Mouse (Mus musculus): Measurements from ENCODE around the gene Mylk. TPM values are rescaled to one million over a fixed set of nuclear protein-coding genes. Genes with fewer than 3 reads are reported as not detected.

The Mylk gene
- polyA plus RNA-seq, 1 experiment, result 1.3 TPM

DNA sequence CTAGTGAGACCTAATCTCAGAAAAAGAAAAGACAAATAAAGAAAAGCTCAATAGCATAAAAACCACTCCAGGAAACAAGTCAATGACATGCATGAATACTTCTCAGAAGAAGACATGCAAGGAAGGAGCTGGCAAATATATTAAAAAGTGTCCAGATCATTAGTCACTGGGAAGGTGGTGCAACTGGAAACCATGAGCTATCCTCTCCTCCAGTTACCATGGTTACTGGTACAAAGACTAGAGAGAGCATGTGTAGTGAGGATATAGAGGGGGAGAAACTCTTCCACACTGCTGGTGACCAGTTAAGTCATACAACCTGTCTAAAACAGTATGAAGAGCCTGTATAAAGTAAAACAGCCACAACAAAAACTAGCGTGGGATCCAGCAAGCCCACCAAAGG is 21.2 kb downstream of the Mylk start:
- Histone ChIP-seq H3K4me3 (ENCODE audit: insufficient read depth, low read length) (no peak overlapping the region), H3K4me1 (ENCODE audit: control insufficient read depth, insufficient read depth, low read length) (no peaks in the 10 kb centered on the region), H3K27ac (ENCODE audit: insufficient read depth, low read depth, low read length) (no peak overlapping the region)
- TF ChIP-seq POLR2A (IDR thresholded peaks at IDR 0.05; ENCODE audit: borderline replicate concordance, low read depth, low read length) (no peak), CTCF (IDR thresholded peaks at IDR 0.05; ENCODE audit: low read depth, low read length) (no peak)

DNA sequence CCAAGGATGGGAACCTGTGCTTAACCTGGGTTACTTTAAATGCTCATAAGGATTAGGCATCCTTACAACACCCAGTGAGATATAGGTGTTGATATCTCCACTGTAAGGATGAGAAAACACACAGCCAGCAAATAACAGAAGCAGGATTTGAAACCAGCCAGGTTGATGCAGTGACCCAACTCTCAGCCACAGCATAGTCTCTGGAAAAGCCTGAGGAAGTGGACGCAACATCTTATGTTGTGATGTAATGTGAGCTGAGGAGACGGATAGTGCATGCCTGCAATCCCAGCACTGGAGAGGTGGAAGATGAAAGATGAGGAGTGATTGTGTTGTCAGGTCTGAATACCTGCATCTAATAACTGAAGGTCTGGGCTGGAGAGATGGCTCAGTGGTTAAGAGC is 22.4 kb downstream of the Mylk start:
- Histone ChIP-seq H3K4me1 (ENCODE audit: control insufficient read depth, insufficient read depth, low read length) (no peaks in the 10 kb centered on the region), H3K4me3 (ENCODE audit: insufficient read depth, low read length) (no peak overlapping the region), H3K27ac (ENCODE audit: insufficient read depth, low read depth, low read length) (no peak overlapping the region)
- TF ChIP-seq POLR2A (IDR thresholded peaks at IDR 0.05; ENCODE audit: borderline replicate concordance, low read depth, low read length), result no peak
- TF ChIP-seq CTCF (IDR thresholded peaks at IDR 0.05; ENCODE audit: low read depth, low read length), result no peak

DNA sequence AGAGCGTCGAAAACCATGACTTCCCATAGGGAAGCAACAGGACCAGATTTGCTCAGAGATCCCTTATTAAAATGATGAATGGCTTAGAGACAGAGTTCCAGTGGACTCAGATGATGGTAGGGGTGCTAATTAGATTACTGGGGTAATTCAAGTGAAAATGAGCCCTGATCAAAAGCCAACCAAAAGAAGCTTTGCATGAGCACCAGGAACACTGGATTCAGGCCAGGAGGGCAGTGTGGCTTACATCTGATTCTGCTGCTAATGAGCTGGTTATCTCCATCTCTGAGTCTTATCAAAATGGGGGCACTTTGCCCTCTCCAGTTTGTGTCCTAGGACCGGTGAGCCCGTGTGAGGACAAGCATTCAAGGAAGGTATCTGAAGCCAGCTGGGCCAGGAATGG is 23.4 kb downstream of the Mylk start:
- Histone ChIP-seq H3K4me3 (ENCODE audit: insufficient read depth, low read length) (no peak overlapping the region), H3K4me1 (ENCODE audit: control insufficient read depth, insufficient read depth, low read length) (no peaks in the 10 kb centered on the region), H3K27ac (ENCODE audit: insufficient read depth, low read depth, low read length) (no peak overlapping the region)
- TF ChIP-seq POLR2A (IDR thresholded peaks at IDR 0.05; ENCODE audit: borderline replicate concordance, low read depth, low read length), result no peak
- no peak for TF ChIP-seq CTCF (IDR thresholded peaks at IDR 0.05; ENCODE audit: low read depth, low read length)

DNA sequence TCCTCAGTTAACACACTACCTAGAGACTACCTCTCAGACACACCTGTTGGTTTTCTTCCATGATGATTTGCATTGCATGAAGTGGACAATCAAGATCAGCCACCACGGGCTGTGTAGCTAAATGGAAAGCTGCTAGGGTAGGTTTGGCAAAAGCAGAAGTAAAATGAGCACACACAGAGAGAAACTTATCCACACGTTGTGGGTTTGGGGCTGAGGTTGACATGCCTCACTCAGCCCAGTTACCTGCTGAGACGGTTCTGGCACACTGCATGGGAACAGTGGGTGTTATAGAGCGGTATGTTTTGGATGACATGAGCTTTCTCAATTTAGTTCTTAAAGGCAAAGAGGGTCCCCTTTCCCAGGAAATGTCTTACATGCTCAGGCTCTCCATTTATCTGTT is 25.1 kb downstream of the Mylk start:
- no peak overlapping the region for H3K27ac ChIP-seq (ENCODE audit: insufficient read depth, low read depth, low read length)
- TF ChIP-seq POLR2A (IDR thresholded peaks at IDR 0.05; ENCODE audit: borderline replicate concordance, low read depth, low read length) (no peak), CTCF (IDR thresholded peaks at IDR 0.05; ENCODE audit: low read depth, low read length) (no peak)
- H3K4me1 ChIP-seq (ENCODE audit: control insufficient read depth, insufficient read depth, low read length), result no peaks in the 10 kb centered on the region
- H3K4me3 ChIP-seq (ENCODE audit: insufficient read depth, low read length), result no peak overlapping the region

DNA sequence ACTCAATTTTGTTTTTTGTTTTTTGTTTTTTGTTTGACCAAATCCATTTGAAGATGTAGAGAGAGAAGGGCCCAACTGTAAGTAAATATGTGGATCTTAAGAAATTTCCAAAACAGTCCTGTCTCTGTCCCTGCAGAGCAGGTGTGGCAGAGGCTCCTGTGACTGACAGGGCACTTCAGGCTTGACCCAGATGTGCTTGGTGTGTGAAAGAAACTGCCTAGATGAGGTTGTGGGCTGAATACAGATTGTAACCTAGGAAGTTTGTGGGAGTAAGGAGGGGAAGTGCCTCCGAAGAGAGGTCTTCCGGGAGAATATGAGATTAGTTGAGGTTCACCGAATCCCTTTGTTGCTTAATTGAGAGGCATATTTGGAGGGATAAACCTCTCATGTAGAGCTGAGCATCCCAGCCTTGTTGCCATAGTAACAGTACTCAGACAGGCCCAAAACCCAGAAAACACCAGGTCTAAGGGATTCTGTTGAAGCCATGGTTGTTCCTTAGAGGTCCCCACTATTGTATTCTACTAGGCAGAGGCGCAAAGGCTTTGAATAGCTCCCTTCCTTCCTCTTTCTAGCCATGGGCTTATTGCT is 27.5 kb downstream of the Mylk start:
- TF ChIP-seq POLR2A (IDR thresholded peaks at IDR 0.05; ENCODE audit: borderline replicate concordance, low read depth, low read length) (no peak), CTCF (IDR thresholded peaks at IDR 0.05; ENCODE audit: low read depth, low read length) (no peak)
- Histone ChIP-seq H3K4me1 (ENCODE audit: control insufficient read depth, insufficient read depth, low read length) (no peaks in the 10 kb centered on the region), H3K27ac (ENCODE audit: insufficient read depth, low read depth, low read length) (no peak overlapping the region), H3K4me3 (ENCODE audit: insufficient read depth, low read length) (no peak overlapping the region)

DNA sequence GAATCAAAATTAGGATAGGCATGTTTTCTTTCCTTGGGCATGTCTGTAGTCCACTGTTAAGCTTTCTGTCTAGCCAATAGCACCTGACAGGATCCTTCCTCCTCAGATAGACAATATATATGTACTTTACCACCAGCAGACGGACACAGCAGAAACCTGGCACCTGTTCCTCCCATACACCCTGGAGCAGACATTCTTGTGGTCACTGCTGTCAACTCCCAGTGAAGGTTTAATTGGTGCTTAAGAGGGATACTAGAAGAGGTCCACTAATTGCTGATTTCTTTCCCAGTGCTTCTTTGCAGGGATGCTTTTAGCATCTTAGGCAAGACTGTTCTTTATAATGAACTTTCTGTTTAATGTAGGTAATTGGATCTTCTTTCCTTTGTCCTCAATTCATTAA is 37.4 kb downstream of the Mylk start:
- Histone ChIP-seq H3K27ac (ENCODE audit: insufficient read depth, low read depth, low read length) (no peak overlapping the region), H3K4me1 (ENCODE audit: control insufficient read depth, insufficient read depth, low read length) (no peaks in the 10 kb centered on the region), H3K4me3 (ENCODE audit: insufficient read depth, low read length) (no peak overlapping the region)
- no peak for TF ChIP-seq POLR2A (IDR thresholded peaks at IDR 0.05; ENCODE audit: borderline replicate concordance, low read depth, low read length)
- no peak for TF ChIP-seq CTCF (IDR thresholded peaks at IDR 0.05; ENCODE audit: low read depth, low read length)

DNA sequence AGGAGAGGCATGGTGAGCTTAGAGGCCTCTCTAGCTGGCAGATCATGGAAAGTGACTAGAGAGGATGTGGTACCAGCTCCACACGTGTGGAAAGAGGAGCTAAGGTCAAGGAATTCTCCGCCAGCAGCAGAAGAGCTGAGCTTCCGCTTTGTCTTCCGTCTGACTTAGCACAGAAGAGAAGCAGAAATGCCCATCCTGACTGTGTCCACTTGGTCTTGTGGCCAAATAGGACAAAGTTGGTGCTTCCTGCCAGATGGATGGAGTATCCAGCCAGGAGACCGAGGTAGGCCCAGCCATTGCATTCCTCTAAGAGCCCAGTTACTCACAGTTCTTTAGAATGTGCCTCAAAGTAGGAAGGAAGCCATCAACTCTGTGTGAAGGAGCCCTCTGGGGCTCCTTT is 38.5 kb downstream of the Mylk start:
- H3K27ac ChIP-seq (ENCODE audit: insufficient read depth, low read depth, low read length), result no peak overlapping the region
- TF ChIP-seq CTCF (IDR thresholded peaks at IDR 0.05; ENCODE audit: low read depth, low read length) (no peak), POLR2A (IDR thresholded peaks at IDR 0.05; ENCODE audit: borderline replicate concordance, low read depth, low read length) (no peak)
- no peak overlapping the region for H3K4me3 ChIP-seq (ENCODE audit: insufficient read depth, low read length)
- no peaks in the 10 kb centered on the region for H3K4me1 ChIP-seq (ENCODE audit: control insufficient read depth, insufficient read depth, low read length)

DNA sequence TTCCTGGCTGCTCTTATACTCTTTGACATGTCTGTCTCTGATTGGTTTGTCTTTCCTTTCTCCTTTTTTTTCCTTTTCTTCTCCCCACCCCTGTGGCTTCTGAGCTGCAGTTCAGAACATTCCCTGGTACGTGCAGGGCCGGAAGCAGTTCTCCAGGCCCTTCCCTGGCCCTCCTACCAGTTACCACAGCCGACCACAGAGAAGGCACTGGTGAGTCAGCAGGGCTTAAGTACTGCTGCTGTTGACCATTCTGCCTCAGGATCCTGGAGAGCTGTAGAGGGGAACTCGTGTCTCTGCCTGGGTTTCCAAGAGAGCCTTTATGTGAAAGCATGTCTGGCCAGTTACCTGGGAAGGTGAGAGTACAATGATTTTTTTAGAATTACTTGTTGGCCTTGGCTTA is 39.7 kb downstream of the Mylk start:
- Histone ChIP-seq H3K27ac (ENCODE audit: insufficient read depth, low read depth, low read length) (no peak overlapping the region), H3K4me1 (ENCODE audit: control insufficient read depth, insufficient read depth, low read length) (no peaks in the 10 kb centered on the region), H3K4me3 (ENCODE audit: insufficient read depth, low read length) (no peak overlapping the region)
- TF ChIP-seq CTCF (IDR thresholded peaks at IDR 0.05; ENCODE audit: low read depth, low read length) (no peak), POLR2A (IDR thresholded peaks at IDR 0.05; ENCODE audit: borderline replicate concordance, low read depth, low read length) (no peak)

DNA sequence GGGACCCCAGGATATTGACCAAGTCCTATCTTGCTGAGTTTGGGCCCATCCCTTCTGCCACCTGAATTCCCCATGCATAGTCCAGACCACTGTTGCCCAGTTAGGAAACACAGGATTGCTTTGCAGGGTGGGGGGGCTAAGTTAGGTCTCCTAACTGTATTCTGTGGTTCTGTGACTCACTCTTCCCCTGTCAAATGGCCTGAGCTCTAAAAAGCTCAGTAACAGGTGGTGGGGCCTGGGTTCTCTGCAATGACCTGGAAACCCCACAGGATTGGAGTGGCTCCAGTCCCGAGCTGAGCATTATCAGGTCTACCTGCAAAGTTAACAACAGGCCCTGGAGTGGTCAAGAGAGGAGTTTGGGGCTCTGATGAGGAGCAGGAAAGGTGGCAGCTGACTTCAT is 47.5 kb downstream of the Mylk start:
- TF ChIP-seq POLR2A (IDR thresholded peaks at IDR 0.05; ENCODE audit: borderline replicate concordance, low read depth, low read length), result no peak
- no peak for TF ChIP-seq CTCF (IDR thresholded peaks at IDR 0.05; ENCODE audit: low read depth, low read length)
- H3K4me1 ChIP-seq (ENCODE audit: control insufficient read depth, insufficient read depth, low read length), result no peaks in the 10 kb centered on the region
- no peak overlapping the region for H3K4me3 ChIP-seq (ENCODE audit: insufficient read depth, low read length)
- no peak overlapping the region for H3K27ac ChIP-seq (ENCODE audit: insufficient read depth, low read depth, low read length)

DNA sequence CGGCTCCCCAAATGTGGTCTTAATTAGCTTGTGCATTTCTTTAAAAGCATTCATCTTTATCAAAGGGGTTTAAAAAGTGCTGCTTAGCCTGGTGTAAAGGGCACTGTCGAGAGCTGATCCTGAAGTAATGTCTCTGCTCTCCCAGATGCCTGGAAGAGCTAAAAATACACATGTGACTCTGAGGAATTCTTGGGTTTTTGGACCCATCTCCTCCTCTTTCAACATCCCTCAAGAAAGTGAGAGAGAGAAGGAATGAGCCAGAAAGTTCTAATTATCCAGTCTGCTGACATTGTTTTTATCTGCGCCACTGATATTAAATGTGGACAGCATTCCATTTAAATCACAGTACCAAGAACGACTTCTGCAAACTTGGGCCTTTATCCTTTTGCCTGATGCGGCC is 48.0 kb downstream of the Mylk start:
- no peak overlapping the region for H3K27ac ChIP-seq (ENCODE audit: insufficient read depth, low read depth, low read length)
- H3K4me1 ChIP-seq (ENCODE audit: control insufficient read depth, insufficient read depth, low read length), result no peaks in the 10 kb centered on the region
- TF ChIP-seq CTCF (IDR thresholded peaks at IDR 0.05; ENCODE audit: low read depth, low read length) (no peak), POLR2A (IDR thresholded peaks at IDR 0.05; ENCODE audit: borderline replicate concordance, low read depth, low read length) (no peak)
- no peak overlapping the region for H3K4me3 ChIP-seq (ENCODE audit: insufficient read depth, low read length)

DNA sequence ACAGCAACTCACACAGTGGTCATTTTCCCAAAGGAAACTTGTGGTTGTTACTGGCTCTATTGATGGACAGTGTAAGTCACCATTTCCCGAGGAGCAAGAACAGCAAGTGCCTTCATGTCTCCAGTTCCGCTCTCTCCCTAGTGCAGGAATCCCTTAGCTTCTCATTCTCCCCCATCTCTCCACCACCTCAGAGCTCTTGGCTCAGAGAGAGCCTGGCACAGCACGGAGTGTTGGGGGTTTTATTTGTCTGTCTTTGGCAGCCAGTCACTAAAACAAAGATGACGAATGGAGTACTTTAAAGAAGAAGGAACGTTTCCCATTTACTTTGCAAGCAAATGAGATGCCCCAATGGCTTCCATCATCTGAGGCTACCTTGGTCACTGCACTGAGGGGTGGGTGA is 56.2 kb downstream of the Mylk start:
- no peak overlapping the region for H3K27ac ChIP-seq (ENCODE audit: insufficient read depth, low read depth, low read length)
- no peaks in the 10 kb centered on the region for H3K4me1 ChIP-seq (ENCODE audit: control insufficient read depth, insufficient read depth, low read length)
- H3K4me3 ChIP-seq (ENCODE audit: insufficient read depth, low read length), result no peak overlapping the region
- TF ChIP-seq POLR2A (IDR thresholded peaks at IDR 0.05; ENCODE audit: borderline replicate concordance, low read depth, low read length) (no peak), CTCF (IDR thresholded peaks at IDR 0.05; ENCODE audit: low read depth, low read length) (no peak)
